Mouse (Mus musculus): Measurements from ENCODE around the gene Nnmt. TPM values are rescaled to one million over a fixed set of nuclear protein-coding genes. Genes with fewer than 3 reads are reported as not detected.

Nnmt gene
- polyA plus RNA-seq, 1 experiment from 2014 or later = 1.9 TPM

- no peak for ATAC-seq (ENCODE audit: low FRiP score, low read depth)
- no peak overlapping the region for H3K4me3 ChIP-seq
- H3K4me2 ChIP-seq (replicated peaks) = 0 out of 2 replicates have a peak overlapping the region, but pooled peaks have one; percentile 2
- 33% methylated on average over 16 of the region's 16 CpGs for WGBS
- 0 out of 2 replicates have a peak, but pooled peaks cover 5% of the 10 kb centered on the region for H3K27me3 ChIP-seq
- H3K27ac ChIP-seq (replicated peaks) = peak overlapping the region; percentile 42; the same call in 1 of the 2 replicates
- peaks cover 48% of the 10 kb centered on the region for H3K4me1 ChIP-seq
- H3K36me3 ChIP-seq = no peaks in the 10 kb centered on the region
- peaks cover 5% of the 10 kb centered on the region; the same call in 1 of the 2 replicates for H3K9me3 ChIP-seq
- no peak overlapping the region; the same call in 1 of the 2 replicates for H3K9ac ChIP-seq (replicated peaks)
Measured at GRCm38 (mm10) chr9:48646781-48647647, 42.1 kb upstream of the Nnmt start.

- 21% methylated on average over 4 of the region's 4 CpGs for WGBS
- Histone ChIP-seq H3K9me3 (peaks cover 5% of the 10 kb centered on the region; the same call in 1 of the 2 replicates), H3K4me3 (no peak overlapping the region), H3K9ac (replicated peaks) (no peak overlapping the region), H3K36me3 (no peaks in the 10 kb centered on the region), H3K27me3 (0 out of 2 replicates have a peak, but pooled peaks cover 5% of the 10 kb centered on the region), H3K27ac (replicated peaks) (no peak overlapping the region), H3K4me1 (peaks cover 47% of the 10 kb centered on the region), H3K4me2 (replicated peaks) (no peak overlapping the region)
- ATAC-seq (ENCODE audit: low FRiP score, low read depth) = no peak
Measured at GRCm38 (mm10) chr9:48646251-48646650, 41.3 kb upstream of the Nnmt start.

GRCm38 (mm10) chr9:48645648-48646126, 40.7 kb upstream of the Nnmt start:
- Histone ChIP-seq H3K36me3 (no peaks in the 10 kb centered on the region), H3K27ac (replicated peaks) (no peak overlapping the region), H3K9ac (replicated peaks) (no peak overlapping the region), H3K4me1 (peaks cover 44% of the 10 kb centered on the region), H3K27me3 (0 out of 2 replicates have a peak, but pooled peaks cover 5% of the 10 kb centered on the region), H3K4me3 (no peak overlapping the region), H3K9me3 (peaks cover 5% of the 10 kb centered on the region; the same call in 1 of the 2 replicates), H3K4me2 (replicated peaks) (no peak overlapping the region)
- ATAC-seq (ENCODE audit: low FRiP score, low read depth) = no peak
- WGBS = 53% methylated on average over 4 of the region's 4 CpGs

- no peak for ATAC-seq (ENCODE audit: low FRiP score, low read depth)
- Histone ChIP-seq H3K36me3 (no peaks in the 10 kb centered on the region), H3K9ac (replicated peaks) (no peak overlapping the region), H3K4me2 (replicated peaks) (no peak overlapping the region), H3K4me1 (peaks cover 38% of the 10 kb centered on the region), H3K9me3 (peaks cover 5% of the 10 kb centered on the region; the same call in 1 of the 2 replicates), H3K4me3 (no peak overlapping the region), H3K27ac (replicated peaks) (no peak overlapping the region), H3K27me3 (0 out of 2 replicates have a peak, but pooled peaks cover 5% of the 10 kb centered on the region)
- whole genome bisulfite sequencing = 49% methylated on average over 13 of the region's 13 CpGs
Measured at GRCm38 (mm10) chr9:48644926-48645647, 40.1 kb upstream of the Nnmt start.

- no peak for ATAC-seq (ENCODE audit: low FRiP score, low read depth)
- H3K4me3 ChIP-seq = no peak overlapping the region
- H3K9ac ChIP-seq (replicated peaks) = no peak overlapping the region
- WGBS = 85% methylated on average over 3 of the region's 3 CpGs
- H3K27me3 ChIP-seq = 0 out of 2 replicates have a peak, but pooled peaks cover 5% of the 10 kb centered on the region
- H3K4me1 ChIP-seq = peaks cover 31% of the 10 kb centered on the region
- H3K4me2 ChIP-seq (replicated peaks) = no peak overlapping the region
- H3K27ac ChIP-seq (replicated peaks) = no peak overlapping the region
- no peaks in the 10 kb centered on the region for H3K36me3 ChIP-seq
- H3K9me3 ChIP-seq = peaks cover 5% of the 10 kb centered on the region; the same call in 1 of the 2 replicates
Measured at GRCm38 (mm10) chr9:48644376-48644775, 39.4 kb upstream of the Nnmt start.

GRCm38 (mm10) chr9:48641636-48642035, 36.7 kb upstream of the Nnmt start:
- no peak overlapping the region for H3K4me2 ChIP-seq (replicated peaks)
- no peak overlapping the region for H3K9ac ChIP-seq (replicated peaks)
- WGBS = 90% methylated on average over 8 of the region's 8 CpGs
- no peak for ATAC-seq (ENCODE audit: low FRiP score, low read depth)
- no peak overlapping the region for H3K27ac ChIP-seq (replicated peaks)
- H3K4me1 ChIP-seq = 0 out of 2 replicates have a peak, but pooled peaks cover 4% of the 10 kb centered on the region
- no peaks in the 10 kb centered on the region for H3K36me3 ChIP-seq
- H3K9me3 ChIP-seq = peaks cover 5% of the 10 kb centered on the region; the same call in 1 of the 2 replicates
- no peak overlapping the region for H3K4me3 ChIP-seq
- no peaks in the 10 kb centered on the region for H3K27me3 ChIP-seq

GRCm38 (mm10) chr9:48640881-48641280, 35.9 kb upstream of the Nnmt start:
- H3K27ac ChIP-seq (replicated peaks) = no peak overlapping the region
- no peaks in the 10 kb centered on the region for H3K36me3 ChIP-seq
- 86% methylated on average over 8 of the region's 8 CpGs for WGBS
- no peak overlapping the region for H3K4me2 ChIP-seq (replicated peaks)
- peaks cover 5% of the 10 kb centered on the region; the same call in 1 of the 2 replicates for H3K9me3 ChIP-seq
- no peak for ATAC-seq (ENCODE audit: low FRiP score, low read depth)
- no peaks in the 10 kb centered on the region for H3K27me3 ChIP-seq
- no peaks in the 10 kb centered on the region for H3K4me1 ChIP-seq
- H3K9ac ChIP-seq (replicated peaks) = no peak overlapping the region
- H3K4me3 ChIP-seq = no peak overlapping the region

GRCm38 (mm10) chr9:48638176-48638803, 33.3 kb upstream of the Nnmt start:
- no peaks in the 10 kb centered on the region for H3K9me3 ChIP-seq

GRCm38 (mm10) chr9:48637161-48637560, 32.2 kb upstream of the Nnmt start:
- no peaks in the 10 kb centered on the region for H3K27me3 ChIP-seq
- 91% methylated on average over 7 of the region's 7 CpGs for WGBS
- no peak overlapping the region for H3K9ac ChIP-seq (replicated peaks)
- no peak overlapping the region for H3K27ac ChIP-seq (replicated peaks)
- no peak for ATAC-seq (ENCODE audit: low FRiP score, low read depth)
- H3K4me2 ChIP-seq (replicated peaks) = no peak overlapping the region
- H3K4me3 ChIP-seq = no peak overlapping the region
- no peaks in the 10 kb centered on the region for H3K4me1 ChIP-seq
- no peaks in the 10 kb centered on the region for H3K36me3 ChIP-seq
- no peaks in the 10 kb centered on the region for H3K9me3 ChIP-seq

More at GRCm38 (mm10) chr9:48638176-48638803, 33.3 kb upstream of the Nnmt start:
- Histone ChIP-seq H3K4me2 (replicated peaks) (no peak overlapping the region), H3K27me3 (no peaks in the 10 kb centered on the region), H3K36me3 (no peaks in the 10 kb centered on the region), H3K4me3 (no peak overlapping the region), H3K27ac (replicated peaks) (no peak overlapping the region), H3K9ac (replicated peaks) (no peak overlapping the region), H3K4me1 (no peaks in the 10 kb centered on the region)
- ATAC-seq (ENCODE audit: low FRiP score, low read depth) = no peak
- 66% methylated on average over 15 of the region's 15 CpGs for WGBS

- Histone ChIP-seq H3K4me1 (no peaks in the 10 kb centered on the region), H3K9me3 (no peaks in the 10 kb centered on the region), H3K27me3 (no peaks in the 10 kb centered on the region), H3K4me2 (replicated peaks) (no peak overlapping the region), H3K27ac (replicated peaks) (no peak overlapping the region), H3K4me3 (no peak overlapping the region), H3K9ac (replicated peaks) (no peak overlapping the region), H3K36me3 (no peaks in the 10 kb centered on the region)
- no peak for ATAC-seq (ENCODE audit: low FRiP score, low read depth)
- 52% methylated on average over 18 of the region's 18 CpGs for WGBS
Measured at GRCm38 (mm10) chr9:48635576-48636350, 30.8 kb upstream of the Nnmt start.

- H3K27me3 ChIP-seq = no peaks in the 10 kb centered on the region
- H3K4me1 ChIP-seq = no peaks in the 10 kb centered on the region
- no peaks in the 10 kb centered on the region for H3K36me3 ChIP-seq
- no peak overlapping the region for H3K4me3 ChIP-seq
- 87% methylated on average over 6 of the region's 6 CpGs for WGBS
- ATAC-seq (ENCODE audit: low FRiP score, low read depth) = no peak
- no peaks in the 10 kb centered on the region for H3K9me3 ChIP-seq
- H3K4me2 ChIP-seq (replicated peaks) = no peak overlapping the region
- no peak overlapping the region for H3K27ac ChIP-seq (replicated peaks)
- H3K9ac ChIP-seq (replicated peaks) = no peak overlapping the region
Measured at GRCm38 (mm10) chr9:48633147-48633546, 28.2 kb upstream of the Nnmt start.

All from midbrain, embryonic 12.5 days (tissue).